Mouse (Mus musculus): ENCODE data around the gene Rem1. TPM values are rescaled to one million over a fixed set of nuclear protein-coding genes. Genes with fewer than 3 reads are reported as not detected.
A peak's percentile ranks its signal among the peaks of the same experiment; 100 is the strongest.

Rem1 gene
- total and polyA plus RNA-seq, 2 experiments from 2014 or later, result 10.2 to 12.5 TPM

- Histone ChIP-seq H3K9me3 (replicated peaks; ENCODE audit: control insufficient read depth, low read length) (no peaks in the 10 kb centered on the region), H3K27ac (ENCODE audit: low read depth) (no peak overlapping the region), H3K4me2 (ENCODE audit: low read depth, low read length) (no peak overlapping the region), H3K4me3 (ENCODE audit: low read depth, low read length) (no peak overlapping the region), H3K9ac (replicated peaks; ENCODE audit: low read depth, low read length) (no peak overlapping the region), H3K27me3 (ENCODE audit: control insufficient read depth, insufficient read depth, low read length) (0 out of 2 replicates have a peak, but pooled peaks cover under 1% of the 10 kb centered on the region), H3K4me1 (ENCODE audit: control insufficient read depth, insufficient read depth) (no peaks in the 10 kb centered on the region), H3K36me3 (replicated peaks; ENCODE audit: control insufficient read depth, insufficient read depth, low read length) (no peaks in the 10 kb centered on the region)
- TF ChIP-seq EP300 (IDR thresholded peaks at IDR 0.05; ENCODE audit: low read depth) (no peak), CTCF (IDR thresholded peaks at IDR 0.05; ENCODE audit: low read depth) (no peak)
- 59% methylated on average over 6 of the region's 6 CpGs for WGBS
- ATAC-seq (ENCODE audit: insufficient read depth, low read depth) (no peak), DNase-seq (ENCODE audit: low spot score) (no peak)
Measured at GRCm38 (mm10) chr2:152589021-152589420, 37.7 kb upstream of the Rem1 start.

GRCm38 (mm10) chr2:152599299-152599698 is 27.5 kb upstream of the Rem1 start, which contains the start of gene Defb45:
Gene Defb45 (minus strand): TSS chr2:152599399.
- Histone ChIP-seq H3K36me3 (replicated peaks; ENCODE audit: control insufficient read depth, insufficient read depth, low read length) (no peaks in the 10 kb centered on the region), H3K4me3 (ENCODE audit: low read depth, low read length) (no peak within 1 kb of the TSS)
- WGBS, result 59% methylated on average over 7 of the region's 7 CpGs

GRCm38 (mm10) chr2:152600076-152600475 is 26.7 kb upstream of the Rem1 start:
- 70% methylated on average over 6 of the region's 6 CpGs for WGBS
- TF ChIP-seq EP300 (IDR thresholded peaks at IDR 0.05; ENCODE audit: low read depth) (no peak), CTCF (IDR thresholded peaks at IDR 0.05; ENCODE audit: low read depth) (no peak)
- no peaks in the 10 kb centered on the region for H3K4me1 ChIP-seq (ENCODE audit: control insufficient read depth, insufficient read depth)
- ATAC-seq (ENCODE audit: insufficient read depth, low read depth), result no peak
- no peak overlapping the region for H3K4me3 ChIP-seq (ENCODE audit: low read depth, low read length)
- no peak overlapping the region for H3K4me2 ChIP-seq (ENCODE audit: low read depth, low read length)
- H3K9ac ChIP-seq (replicated peaks; ENCODE audit: low read depth, low read length), result no peak overlapping the region
- no peaks in the 10 kb centered on the region for H3K36me3 ChIP-seq (replicated peaks; ENCODE audit: control insufficient read depth, insufficient read depth, low read length)
- no peaks in the 10 kb centered on the region for H3K9me3 ChIP-seq (replicated peaks; ENCODE audit: control insufficient read depth, low read length)
- no peaks in the 10 kb centered on the region for H3K27me3 ChIP-seq (ENCODE audit: control insufficient read depth, insufficient read depth, low read length)
- no peak for DNase-seq (ENCODE audit: low spot score)
- H3K27ac ChIP-seq (ENCODE audit: low read depth), result no peak overlapping the region

More at GRCm38 (mm10) chr2:152599299-152599698, 27.5 kb upstream of the Rem1 start, which contains the start of gene Defb45:
- no peak for DNase-seq (ENCODE audit: low spot score)
- Histone ChIP-seq H3K27me3 (ENCODE audit: control insufficient read depth, insufficient read depth, low read length) (no peaks in the 10 kb centered on the region), H3K4me1 (ENCODE audit: control insufficient read depth, insufficient read depth) (no peaks in the 10 kb centered on the region), H3K9me3 (replicated peaks; ENCODE audit: control insufficient read depth, low read length) (no peaks in the 10 kb centered on the region), H3K27ac (ENCODE audit: low read depth) (no peak within 1 kb of the TSS), H3K4me2 (ENCODE audit: low read depth, low read length) (no peak within 1 kb of the TSS), H3K9ac (replicated peaks; ENCODE audit: low read depth, low read length) (no peak within 1 kb of the TSS)
- TF ChIP-seq CTCF (IDR thresholded peaks at IDR 0.05; ENCODE audit: low read depth) (no peak), EP300 (IDR thresholded peaks at IDR 0.05; ENCODE audit: low read depth) (no peak)
- no peak for ATAC-seq (ENCODE audit: insufficient read depth, low read depth)

- WGBS, result 63% methylated on average over 4 of the region's 4 CpGs
- Histone ChIP-seq H3K4me1 (ENCODE audit: control insufficient read depth, insufficient read depth) (no peaks in the 10 kb centered on the region), H3K27me3 (ENCODE audit: control insufficient read depth, insufficient read depth, low read length) (no peaks in the 10 kb centered on the region)
Measured at GRCm38 (mm10) chr2:152601275-152601960, 25.3 kb upstream of the Rem1 start.

GRCm38 (mm10) chr2:152604057-152604456 is 22.7 kb upstream of the Rem1 start, which contains the start of gene Defb36:
Gene Defb36 (plus strand): TSS chr2:152604327.
- WGBS, result 71% methylated on average over 15 of the region's 15 CpGs
- no peak within 1 kb of the TSS for H3K4me3 ChIP-seq (ENCODE audit: low read depth, low read length)

More at GRCm38 (mm10) chr2:152601275-152601960, 25.3 kb upstream of the Rem1 start:
- H3K4me2 ChIP-seq (ENCODE audit: low read depth, low read length), result no peak overlapping the region
- ATAC-seq (ENCODE audit: insufficient read depth, low read depth), result no peak
- DNase-seq (ENCODE audit: low spot score), result no peak
- H3K4me3 ChIP-seq (ENCODE audit: low read depth, low read length), result no peak overlapping the region
- no peak overlapping the region for H3K27ac ChIP-seq (ENCODE audit: low read depth)
- H3K9me3 ChIP-seq (replicated peaks; ENCODE audit: control insufficient read depth, low read length), result no peaks in the 10 kb centered on the region
- H3K36me3 ChIP-seq (replicated peaks; ENCODE audit: control insufficient read depth, insufficient read depth, low read length), result no peaks in the 10 kb centered on the region
- no peak overlapping the region for H3K9ac ChIP-seq (replicated peaks; ENCODE audit: low read depth, low read length)
- TF ChIP-seq CTCF (IDR thresholded peaks at IDR 0.05; ENCODE audit: low read depth) (peak; percentile 24), EP300 (IDR thresholded peaks at IDR 0.05; ENCODE audit: low read depth) (no peak)

More at GRCm38 (mm10) chr2:152604057-152604456, 22.7 kb upstream of the Rem1 start, which contains the start of gene Defb36:
- Histone ChIP-seq H3K36me3 (replicated peaks; ENCODE audit: control insufficient read depth, insufficient read depth, low read length) (no peaks in the 10 kb centered on the region), H3K4me1 (ENCODE audit: control insufficient read depth, insufficient read depth) (no peaks in the 10 kb centered on the region), H3K27ac (ENCODE audit: low read depth) (no peak within 1 kb of the TSS), H3K9ac (replicated peaks; ENCODE audit: low read depth, low read length) (no peak within 1 kb of the TSS), H3K9me3 (replicated peaks; ENCODE audit: control insufficient read depth, low read length) (no peaks in the 10 kb centered on the region), H3K27me3 (ENCODE audit: control insufficient read depth, insufficient read depth, low read length) (no peaks in the 10 kb centered on the region), H3K4me2 (ENCODE audit: low read depth, low read length) (no peak within 1 kb of the TSS)
- TF ChIP-seq CTCF (IDR thresholded peaks at IDR 0.05; ENCODE audit: low read depth) (peak; percentile 47), EP300 (IDR thresholded peaks at IDR 0.05; ENCODE audit: low read depth) (no peak)
- DNase-seq (ENCODE audit: low spot score) (no peak), ATAC-seq (ENCODE audit: insufficient read depth, low read depth) (no peak; the same call in 1 of the 2 replicates)

Data from heart, postnatal 0 days (tissue).